Mouse (Mus musculus) ovary, adult 10 weeks (tissue): ENCODE measurements around the gene Mog. TPM values are rescaled to one million over a fixed set of nuclear protein-coding genes. Genes with fewer than 3 reads are reported as not detected.

Experiments
- polyA plus RNA-seq: library from polyadenylated mRNA; stranded (reverse); fragments of 350-450 nt; fragmentation: Illumina TruSeq; extraction: RNeasy Lipid Tissue Mini Kit (QIAGEN cat#74804); gene quantifications from one replicate; pipeline ENCODE4 v1.2.3, GENCODE M21; 2014

Mog gene
- polyA plus RNA-seq: not detected

DNA sequence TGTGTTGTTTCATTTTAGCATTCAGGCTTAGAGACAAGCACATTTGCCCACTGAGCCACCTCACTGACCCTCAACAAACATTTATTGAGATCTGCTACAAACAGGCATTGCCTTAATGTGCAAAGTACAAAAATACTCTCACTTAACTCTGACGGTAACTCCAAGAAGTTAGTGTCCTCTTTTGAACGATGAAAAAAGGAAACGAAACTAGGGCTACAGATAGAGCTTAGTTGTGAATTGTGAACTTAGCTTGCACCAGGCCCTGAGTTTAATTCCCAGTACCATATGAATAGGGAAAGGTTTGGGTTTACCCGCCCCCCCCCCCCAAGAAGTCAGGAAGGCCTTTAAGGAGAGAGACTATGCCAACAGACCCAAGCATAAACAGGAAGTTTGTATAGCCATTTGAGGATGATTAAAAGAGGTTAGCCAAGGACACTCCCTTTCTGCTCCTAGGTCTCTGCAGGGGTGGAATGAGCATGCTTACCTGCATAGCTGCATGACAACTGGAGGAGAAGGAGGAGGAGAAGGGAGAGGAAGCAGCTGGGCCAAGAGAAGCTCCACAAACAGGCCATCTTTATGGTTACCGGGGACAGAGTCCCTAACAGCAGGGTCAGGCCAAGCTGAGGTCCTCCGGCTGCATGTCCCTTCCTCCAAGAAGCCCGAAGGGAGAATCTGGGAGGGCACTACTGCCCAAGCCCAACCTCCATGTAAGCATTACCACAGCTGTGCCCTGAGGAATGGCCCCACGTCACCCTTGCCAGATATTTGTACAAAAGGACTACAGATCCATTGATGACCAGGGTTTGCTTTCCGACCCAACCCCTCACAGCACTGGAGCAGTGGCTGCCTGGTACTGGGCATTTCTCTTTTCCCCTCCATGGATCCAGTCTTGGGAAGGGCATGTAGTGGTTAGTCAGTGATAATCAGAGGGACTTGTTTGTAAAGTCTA, at the start of gene Mog:
Gene Mog (minus strand): TSS at position 771 of the 949 bp plus-strand sequence.

DNA sequence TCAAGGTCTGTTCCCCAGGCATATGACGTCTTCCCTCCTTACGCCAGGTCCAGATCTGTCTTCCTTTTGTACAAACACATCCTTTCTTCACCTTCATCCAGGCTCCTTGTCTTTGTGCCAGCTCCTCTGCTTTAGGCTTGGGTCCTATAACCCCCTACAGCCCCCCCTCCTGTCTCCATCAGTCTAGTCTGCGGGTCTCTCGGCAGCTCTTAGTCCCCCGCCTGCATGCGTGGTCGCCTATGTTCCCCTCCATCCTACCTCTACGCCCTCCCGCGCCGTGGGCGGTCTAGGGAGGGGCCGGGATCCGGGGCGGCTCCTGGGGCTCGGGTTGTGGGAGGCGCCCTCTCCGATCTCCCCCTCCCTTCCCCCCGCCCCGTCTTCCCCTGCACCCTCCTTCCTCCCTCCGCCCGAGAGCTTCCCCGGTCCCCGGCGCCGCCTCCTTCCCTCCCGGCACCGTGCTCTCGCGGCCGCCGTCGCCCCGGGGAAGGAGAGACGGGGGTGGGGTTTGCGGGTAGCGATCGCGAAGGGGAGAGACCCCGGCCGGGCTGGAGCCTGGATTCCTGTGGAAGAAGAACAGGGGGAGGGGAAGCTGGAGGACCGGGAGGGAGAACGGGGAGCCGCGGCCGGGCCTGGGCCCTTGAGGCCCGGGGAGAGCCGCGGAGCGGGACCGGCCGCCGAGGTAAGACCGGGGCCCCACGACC, 22.6 kb upstream of the Mog start, which contains the start of gene Gabbr1:
Gene Gabbr1 (plus strand): TSS at position 356 of the 701 bp plus-strand sequence.

DNA sequence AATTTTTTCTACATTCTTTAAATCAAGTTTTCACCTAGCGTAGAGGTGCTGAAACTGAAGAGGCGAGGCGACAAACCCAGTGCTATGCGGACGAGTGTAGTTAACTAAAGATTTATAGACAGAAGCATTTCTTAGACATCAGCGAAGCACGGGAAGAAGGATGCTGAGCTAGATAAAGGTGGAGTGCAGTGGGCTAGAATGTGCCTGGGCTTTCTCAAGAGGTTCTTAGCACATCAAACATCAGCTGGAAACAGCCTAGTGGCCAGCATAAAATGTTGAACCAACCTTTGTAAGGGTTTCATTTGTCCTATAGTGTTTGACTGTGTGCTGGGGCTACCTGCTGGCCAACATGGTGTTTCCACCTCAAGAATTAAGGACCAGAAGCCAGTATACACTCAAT, 22.3 kb downstream of the Mog start, which contains the start of gene Zfp57:
Gene Zfp57 (plus strand): TSS at position 301 of the 400 bp plus-strand sequence.

DNA sequence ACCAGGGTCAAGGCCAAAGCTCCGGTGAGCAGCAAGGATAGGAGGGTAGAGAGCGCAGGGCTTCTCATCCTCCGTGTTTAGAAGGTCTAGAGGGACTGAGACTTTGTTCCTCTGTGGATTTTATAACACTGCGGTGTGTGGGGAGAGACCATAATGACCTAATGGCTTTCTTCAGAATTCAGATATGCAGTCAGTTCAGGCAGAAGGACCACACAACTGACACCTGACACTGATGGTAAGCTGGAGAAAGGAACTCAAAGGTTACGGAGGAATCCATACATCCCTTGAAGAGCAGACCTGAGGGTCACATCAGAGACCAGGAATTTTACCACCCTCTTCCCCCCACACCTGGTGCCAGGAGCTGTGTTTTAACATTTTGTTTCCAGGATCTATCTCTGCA, 33.8 kb downstream of the Mog start, which contains the start of gene H2-M5:
Gene H2-M5 (minus strand): TSS at position 101 of the 400 bp plus-strand sequence.

DNA sequence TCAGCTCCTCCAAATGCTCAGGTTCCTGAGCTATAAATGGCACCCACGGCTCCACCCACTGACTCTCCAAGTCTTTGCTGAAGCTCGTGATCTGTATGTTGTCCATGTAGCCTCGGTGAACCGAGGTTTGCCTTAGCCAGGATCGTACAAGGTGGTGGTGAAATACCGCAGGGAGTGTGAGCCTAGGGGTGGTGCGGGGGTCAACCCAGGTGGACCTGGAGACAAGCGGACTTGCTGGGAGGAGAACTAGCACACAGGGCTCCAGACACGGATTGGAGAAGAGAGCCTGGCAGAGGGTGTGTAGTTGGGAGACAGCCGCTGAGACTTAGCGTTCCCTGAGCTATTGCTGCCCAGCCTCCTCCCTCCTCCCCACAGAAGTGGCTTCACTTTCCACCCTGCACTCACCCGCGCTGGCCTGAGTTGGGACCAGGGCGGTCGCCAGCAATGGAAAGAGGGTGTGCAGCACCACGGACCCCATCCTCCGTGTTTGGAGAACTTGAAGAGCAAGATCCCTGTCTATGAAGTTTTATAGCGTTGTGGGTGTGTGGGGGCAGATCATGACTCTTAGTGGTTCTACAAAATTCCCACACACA, 41.9 kb downstream of the Mog start, which contains the start of gene 2410137M14Rik:
Gene 2410137M14Rik (minus strand): TSS at position 17 of the 593 bp plus-strand sequence.

Other genes with a start within 250 kb of the Mog start
- not detected for gene H2-M10.6, start 211.2 kb downstream of the Mog start, polyA plus RNA-seq
- 28.4 TPM for gene Trim26, start 186.3 kb downstream of the Mog start, polyA plus RNA-seq
- gene Trim15, start 156.2 kb downstream of the Mog start, polyA plus RNA-seq: not detected
- gene Trim10, start 153.8 kb downstream of the Mog start, polyA plus RNA-seq: not detected
- 0.31 TPM for gene Trim40, start 133.3 kb downstream of the Mog start, polyA plus RNA-seq
- not detected for gene Trim31, start 125.3 kb downstream of the Mog start, polyA plus RNA-seq
- gene Rnf39, start 80.5 kb downstream of the Mog start, polyA plus RNA-seq: not detected
- gene Ppp1r11, start 71.7 kb downstream of the Mog start, polyA plus RNA-seq: 5.5 TPM
- gene Znrd1, start 64.8 kb downstream of the Mog start, polyA plus RNA-seq: 21.8 TPM
- gene Znrd1as, start 64.8 kb downstream of the Mog start, polyA plus RNA-seq: 19.0 TPM
- not detected for gene 2410137M14Rik, start 42.2 kb downstream of the Mog start, polyA plus RNA-seq
- gene H2-M5, start 33.9 kb downstream of the Mog start, polyA plus RNA-seq: not detected
- 39.5 TPM for gene Zfp57, start 22.2 kb downstream of the Mog start, polyA plus RNA-seq
- gene Gabbr1, start 22.6 kb upstream of the Mog start, polyA plus RNA-seq: 33.8 TPM
- not detected for gene Olfr90, start 65.1 kb upstream of the Mog start, polyA plus RNA-seq
- not detected for gene Olfr91, start 74.9 kb upstream of the Mog start, polyA plus RNA-seq
- not detected for gene Olfr92, start 96.7 kb upstream of the Mog start, polyA plus RNA-seq
- not detected for gene Olfr93, start 138.1 kb upstream of the Mog start, polyA plus RNA-seq
- not detected for gene Ubd, start 170.5 kb upstream of the Mog start, polyA plus RNA-seq
- gene Olfr94, start 177.6 kb upstream of the Mog start, polyA plus RNA-seq: not detected
- gene Olfr95, start 189.7 kb upstream of the Mog start, polyA plus RNA-seq: not detected
- gene Olfr96, start 196.7 kb upstream of the Mog start, polyA plus RNA-seq: not detected
- not detected for gene Olfr97, start 213.9 kb upstream of the Mog start, polyA plus RNA-seq
- gene Olfr98, start 240.4 kb upstream of the Mog start, polyA plus RNA-seq: not detected
- 3.9 TPM for gene H2-M3, start 246.8 kb upstream of the Mog start, polyA plus RNA-seq